Mouse (Mus musculus) cortical plate, adult 2 months (tissue): ENCODE data around the gene Adcy1. TPM values are rescaled to one million over a fixed set of nuclear protein-coding genes. Genes with fewer than 3 reads are reported as not detected.

Experiments
- H3K27ac ChIP-seq: fragments of 200-500 bp; 2 replicates; pipeline ENCODE4 v1.5.1; 2012; ENCODE audit warnings: low read length, control low read depth, inconsistent platforms; ENCODE audit not compliant: insufficient read depth
- H3K4me1 ChIP-seq: fragments of 200-500 bp; 2 replicates; pipeline ENCODE4 v1.6.1; 2011; ENCODE audit warnings: low read length; ENCODE audit not compliant: control insufficient read depth, insufficient read depth
- H3K4me3 ChIP-seq: fragments of 200-500 bp; 2 replicates; pipeline ENCODE4 v1.5.1; 2011; ENCODE audit warnings: mild to moderate bottlenecking, low read length, control low read depth; ENCODE audit not compliant: insufficient read depth
- CTCF ChIP-seq: fragments of 200-500 bp; IDR thresholded peaks from 2 replicates; pipeline ENCODE4 v1.5.1; 2011; ENCODE audit warnings: mild to moderate bottlenecking, control low read depth, low read length; ENCODE audit not compliant: insufficient read depth; ENCODE audit errors: extremely low read depth
- POLR2A ChIP-seq: fragments of 200-500 bp; IDR thresholded peaks from 2 replicates; pipeline ENCODE4 v1.6.1; 2011; ENCODE audit warnings: mild to moderate bottlenecking, low read length, control low read depth; ENCODE audit not compliant: insufficient read depth; ENCODE audit errors: extremely low read depth
- polyA plus RNA-seq: library from polyadenylated mRNA; depleted of rRNA; stranded (reverse); fragments of >200 nt; gene quantifications from 2 replicates; pipeline ENCODE4 v1.2.3, GENCODE M21; 2012

Adcy1 gene
- polyA plus RNA-seq, 1 experiment: 181 TPM

DNA sequence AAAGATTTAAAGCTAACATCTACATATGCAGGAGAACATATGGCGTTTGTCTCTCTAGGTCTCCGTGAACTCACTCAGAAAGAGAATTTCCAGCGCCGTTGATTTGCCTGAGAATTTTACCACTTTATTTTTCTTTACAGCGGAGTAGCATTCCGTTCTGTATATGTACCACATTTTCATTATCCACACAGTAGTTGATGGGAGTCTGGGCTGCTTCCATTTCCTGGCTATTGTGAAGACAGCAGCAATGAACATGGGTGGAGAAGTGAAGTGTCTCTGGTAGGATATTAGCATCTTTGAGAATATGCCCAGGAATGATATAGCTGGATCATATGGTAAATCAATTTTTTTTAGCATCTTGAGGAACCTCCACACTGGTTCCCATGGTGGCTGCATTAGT, 31.6 kb downstream of the Adcy1 start:
- Histone ChIP-seq H3K4me3 (no peak overlapping the region), H3K4me1 (peaks cover 7% of the 10 kb centered on the region; the same call in 1 of the 2 replicates), H3K27ac (no peak overlapping the region)
- TF ChIP-seq POLR2A (no peak), CTCF (no peak)

DNA sequence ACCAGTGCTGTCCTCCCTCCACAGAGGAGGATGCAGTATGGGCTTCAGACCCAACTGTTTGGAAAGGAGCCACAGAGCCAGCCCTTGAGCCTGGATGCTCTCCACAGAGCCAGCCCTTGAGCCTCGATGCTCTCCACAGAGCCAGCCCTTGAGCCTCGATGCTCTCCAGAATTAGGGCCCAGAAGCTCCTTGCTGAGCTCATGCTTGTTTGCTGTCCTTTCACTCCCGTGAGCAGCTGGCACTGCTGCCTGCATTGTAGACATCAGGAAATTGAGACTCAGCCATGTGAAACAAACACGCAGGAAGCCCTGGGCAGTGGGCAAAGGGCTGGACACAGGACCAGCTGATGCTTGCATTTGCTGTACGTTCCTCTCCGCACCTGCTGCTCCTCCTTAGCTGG, 38.4 kb downstream of the Adcy1 start:
- TF ChIP-seq CTCF (no peak), POLR2A (no peak)
- H3K27ac ChIP-seq: no peak overlapping the region
- no peak overlapping the region for H3K4me3 ChIP-seq
- peaks cover 4% of the 10 kb centered on the region for H3K4me1 ChIP-seq

GRCm38 (mm10) chr11:7102256-7103194, 39.2 kb downstream of the Adcy1 start:
- Histone ChIP-seq H3K4me1 (peaks cover 8% of the 10 kb centered on the region), H3K27ac (no peak overlapping the region), H3K4me3 (no peak overlapping the region)
- TF ChIP-seq CTCF (no peak), POLR2A (no peak)

DNA sequence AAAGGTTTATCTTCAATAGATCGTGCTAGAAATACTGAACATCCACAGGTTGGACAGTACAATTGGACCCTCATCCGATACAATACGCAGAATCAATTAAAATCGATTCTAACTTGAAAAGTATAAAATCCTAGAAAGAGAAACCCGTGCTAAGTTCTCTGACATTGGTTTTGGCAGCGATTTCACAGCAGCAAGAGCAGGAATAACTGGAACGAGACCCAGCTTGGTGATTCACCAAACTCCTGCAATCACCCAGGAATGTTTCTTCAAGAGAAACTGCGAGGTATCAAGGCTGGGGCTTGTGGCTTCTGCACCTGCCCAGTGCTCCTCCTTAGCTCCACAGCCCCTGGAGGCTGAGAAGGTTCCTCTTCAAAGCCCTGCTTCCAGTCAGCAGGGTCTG, 42.0 kb downstream of the Adcy1 start:
- TF ChIP-seq POLR2A (no peak), CTCF (no peak)
- H3K27ac ChIP-seq: 0 out of 2 replicates have a peak overlapping the region, but pooled peaks have one; percentile 37
- no peak overlapping the region for H3K4me3 ChIP-seq
- H3K4me1 ChIP-seq: peaks cover 8% of the 10 kb centered on the region

GRCm38 (mm10) chr11:7109131-7109530, 45.8 kb downstream of the Adcy1 start:
- Histone ChIP-seq H3K27ac (no peak overlapping the region), H3K4me1 (peaks cover 13% of the 10 kb centered on the region), H3K4me3 (no peak overlapping the region)
- TF ChIP-seq POLR2A: no peak
- no peak for TF ChIP-seq CTCF

DNA sequence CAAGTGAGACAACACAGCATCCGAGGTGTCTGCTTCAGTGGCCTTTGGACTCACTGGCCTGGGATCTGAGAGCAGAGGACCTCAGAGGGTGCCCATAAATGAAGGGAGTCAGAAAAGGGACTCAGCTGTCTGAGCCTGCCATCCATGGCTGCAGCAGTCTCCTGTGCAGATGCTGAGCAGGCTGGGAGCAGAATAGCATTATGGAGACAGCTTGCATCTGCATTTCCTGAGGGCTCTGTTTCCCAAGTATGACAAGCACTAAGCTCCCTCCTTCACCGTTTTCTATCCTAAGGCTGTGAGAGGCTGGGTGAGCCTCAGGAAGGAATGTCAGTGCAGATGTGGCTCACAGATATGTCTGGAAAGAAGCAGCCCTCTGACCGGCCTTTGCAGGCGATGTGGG, 49.8 kb downstream of the Adcy1 start:
- no peak overlapping the region for H3K27ac ChIP-seq

GRCm38 (mm10) chr11:7113687-7114086, 50.4 kb downstream of the Adcy1 start:
- no peak for TF ChIP-seq POLR2A
- TF ChIP-seq CTCF: no peak
- H3K4me3 ChIP-seq: no peak overlapping the region
- H3K4me1 ChIP-seq: peaks cover 7% of the 10 kb centered on the region
- H3K27ac ChIP-seq: no peak overlapping the region

More for the DNA sequence above, 49.8 kb downstream of the Adcy1 start:
- H3K4me1 ChIP-seq: peaks cover 7% of the 10 kb centered on the region
- no peak overlapping the region for H3K4me3 ChIP-seq
- no peak for TF ChIP-seq CTCF
- TF ChIP-seq POLR2A: no peak

DNA sequence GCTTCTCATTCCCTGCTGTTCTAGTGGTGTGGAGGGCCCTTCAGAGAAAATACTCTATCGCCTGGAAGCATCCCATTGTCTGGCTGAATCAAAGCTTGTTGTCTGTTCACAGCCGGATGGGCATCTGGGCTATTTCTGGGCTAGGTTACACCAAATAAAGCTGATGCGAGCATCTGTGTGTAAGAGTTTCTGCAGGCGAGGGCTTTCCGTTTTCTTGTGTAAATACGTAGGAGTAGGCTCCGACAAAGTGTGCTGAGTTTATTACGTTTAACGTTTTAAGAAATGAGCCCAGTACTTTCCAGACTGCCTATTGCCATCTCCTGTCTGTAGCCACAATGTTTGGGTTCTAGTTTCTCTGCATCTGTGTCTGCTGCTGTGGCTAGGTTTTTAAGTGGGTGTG, 51.0 kb downstream of the Adcy1 start:
- H3K4me3 ChIP-seq: no peak overlapping the region
- H3K27ac ChIP-seq: no peak overlapping the region
- TF ChIP-seq POLR2A: no peak
- TF ChIP-seq CTCF: no peak
- peaks cover 7% of the 10 kb centered on the region for H3K4me1 ChIP-seq

DNA sequence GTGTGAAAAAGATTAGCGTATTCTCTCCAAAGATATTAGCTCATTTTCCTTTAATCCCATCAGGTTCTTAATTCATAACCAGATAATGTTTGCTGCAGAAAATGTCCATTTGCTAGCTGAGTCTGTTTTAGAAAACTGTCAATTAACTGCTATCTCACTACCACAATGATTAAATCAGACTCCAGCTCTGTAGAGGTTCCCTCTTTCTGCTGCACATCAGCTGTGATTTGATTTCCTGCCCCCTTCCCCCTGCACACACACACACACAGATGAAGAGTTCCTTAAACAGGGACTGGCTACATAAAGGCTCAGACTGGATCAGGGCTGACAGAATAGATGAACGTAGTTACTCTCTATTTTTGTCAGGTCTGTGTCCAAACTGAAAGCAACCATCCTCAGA, 53.4 kb downstream of the Adcy1 start:
- H3K4me3 ChIP-seq: no peak overlapping the region
- no peak overlapping the region for H3K27ac ChIP-seq
- peaks cover 7% of the 10 kb centered on the region for H3K4me1 ChIP-seq
- TF ChIP-seq CTCF (no peak), POLR2A (no peak)
